Mouse (Mus musculus): Measurements from ENCODE around the gene Nkain2. TPM values are rescaled to one million over a fixed set of nuclear protein-coding genes. Genes with fewer than 3 reads are reported as not detected.

Nkain2 gene
- total RNA-seq, 2 experiments from 2014 or later: 0.26 to 0.43 TPM

Other genes starting within 250 kb of the Nkain2 start
- gene Trdn, start 190.1 kb upstream of the Nkain2 start, total RNA-seq (2021): 100 to 1,000 TPM; 247 to 271 TPM